Mouse (Mus musculus) neural tube, embryonic 10.5 days (tissue): Measurements from ENCODE around the gene Gclm.

ENCODE experiments used
- DNase-seq: peaks from one replicate; pipeline ENCODE4 v3.0.0-alpha.2; 2017; ENCODE audit warnings: low spot score; ENCODE audit errors: extremely low spot score

Gclm gene

GRCm38 (mm10) chr3:122292300-122293222 is 47.2 kb downstream of the Gclm start:
- DNase-seq = peak; percentile 99

DNA sequence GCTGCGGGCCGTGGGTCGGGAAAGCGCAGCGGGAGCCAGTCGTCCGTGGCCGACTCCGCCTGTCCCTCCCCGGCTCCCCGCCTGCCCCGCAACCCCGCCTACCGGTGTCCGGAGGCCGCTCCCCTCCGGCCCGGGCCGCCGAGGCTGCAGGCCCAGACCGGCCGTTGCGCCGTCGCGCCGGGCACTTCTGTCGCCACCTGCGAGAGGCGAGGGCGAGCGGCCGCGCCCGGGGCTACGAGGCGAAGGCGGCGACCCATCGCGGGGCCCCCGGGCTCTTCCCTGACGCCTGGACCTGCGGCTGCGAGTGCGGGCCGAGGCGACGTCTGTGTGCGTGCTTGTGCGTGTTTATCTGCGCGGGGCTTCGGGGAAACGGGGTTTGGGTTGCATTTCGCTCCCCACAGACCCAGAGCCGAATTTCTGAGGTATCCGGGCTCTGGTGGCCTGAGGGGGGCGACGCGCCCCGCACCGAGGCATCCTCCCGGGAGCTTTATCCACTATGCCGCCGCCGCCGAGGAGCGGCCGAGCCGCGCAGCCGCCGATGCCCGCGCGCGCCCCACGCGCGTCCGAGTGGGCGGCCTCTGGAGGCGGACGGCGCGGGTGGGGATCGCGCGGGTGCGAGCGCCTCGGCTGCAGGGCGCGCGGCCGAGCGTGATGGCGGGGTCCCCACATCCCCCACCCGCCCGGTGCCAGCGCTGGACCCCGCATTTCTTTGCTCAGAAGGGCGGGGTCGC is 48.0 kb downstream of the Gclm start:
- no peak for DNase-seq

DNA sequence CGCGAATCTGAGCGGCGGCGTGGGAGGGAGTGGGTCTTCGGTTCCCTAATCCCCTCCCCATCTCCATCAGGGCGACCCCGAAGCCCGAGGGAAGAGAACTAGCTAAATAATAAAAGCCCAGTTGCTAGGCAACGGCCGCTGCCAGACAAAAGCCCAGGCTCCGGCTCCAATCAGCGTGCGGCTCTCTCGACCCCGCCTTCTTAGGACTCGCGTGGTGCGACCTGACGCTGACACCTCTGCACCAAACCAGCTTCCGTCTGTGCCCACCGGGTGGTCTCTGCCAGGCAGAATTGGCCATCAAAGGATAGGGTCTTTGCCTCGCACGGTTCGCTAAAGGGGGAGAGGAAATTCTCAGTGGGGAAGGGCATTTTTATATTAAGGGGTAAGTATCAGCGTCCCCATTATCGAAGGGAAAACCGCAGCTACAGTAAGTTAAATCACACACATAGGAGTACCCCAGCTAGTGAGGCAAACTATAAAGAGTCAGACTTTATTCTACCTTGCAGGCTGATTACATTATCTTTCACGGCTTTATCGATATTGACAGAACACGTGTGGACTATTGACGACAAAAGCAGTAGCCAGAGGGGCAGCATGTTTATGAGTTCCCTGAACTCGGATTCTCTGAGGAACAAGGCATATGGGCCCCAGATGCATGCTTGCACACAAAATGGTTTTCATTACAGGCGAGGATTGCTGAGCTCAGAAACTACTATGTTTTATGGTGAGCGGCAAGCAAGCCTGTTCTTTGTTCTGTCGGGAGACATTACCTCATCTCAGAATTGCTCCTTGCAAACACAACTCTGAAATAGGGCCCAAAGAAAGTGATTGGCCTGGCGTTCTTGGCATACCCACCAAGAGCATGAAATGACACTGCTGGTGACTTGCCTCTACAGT is 48.8 kb downstream of the Gclm start, which contains the start of gene Bcar3:
Gene Bcar3, plus strand, starts transcription at position 183 of the 897 bp plus-strand sequence.
- DNase-seq = peak; percentile 93

DNA sequence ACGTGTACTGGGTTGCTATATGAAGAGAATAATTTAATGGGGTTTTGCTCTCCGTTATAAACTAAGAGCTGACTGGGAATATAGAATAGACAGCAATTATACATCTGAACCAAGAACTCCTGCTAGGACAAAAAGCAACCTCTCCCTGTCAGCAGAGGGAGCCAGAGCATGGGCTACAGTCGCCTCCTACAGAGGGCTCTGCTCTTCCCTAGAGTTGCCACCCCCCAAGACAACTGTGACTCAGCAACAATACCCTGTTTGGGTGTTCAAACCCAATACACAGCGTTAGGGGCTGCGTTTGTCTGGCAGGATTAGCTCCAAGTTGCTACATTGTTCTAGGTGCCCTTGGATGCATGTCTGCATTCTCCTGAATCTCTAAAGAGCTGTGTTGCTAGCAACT is 50.2 kb downstream of the Gclm start:
- peak; percentile 57 for DNase-seq

DNA sequence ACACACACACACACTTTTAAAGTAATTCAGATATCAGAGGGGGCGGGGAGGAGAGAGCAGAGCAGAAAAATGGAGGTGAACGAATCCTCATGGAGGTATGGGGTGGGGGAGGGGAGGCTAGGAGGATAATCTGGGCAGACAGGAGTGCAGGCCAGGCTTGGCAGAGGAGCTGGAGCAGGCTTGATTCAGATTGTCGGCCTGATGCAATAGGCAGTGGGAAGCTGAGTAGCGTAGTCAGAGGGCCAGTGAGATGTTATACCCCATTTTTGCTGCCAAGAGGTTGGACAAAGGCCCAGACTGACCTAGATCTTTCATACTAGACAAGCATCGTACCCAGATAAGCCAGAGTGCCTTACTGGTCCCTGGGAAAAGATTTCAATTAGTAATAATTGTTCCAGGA is 51.6 kb downstream of the Gclm start:
- no peak for DNase-seq

DNA sequence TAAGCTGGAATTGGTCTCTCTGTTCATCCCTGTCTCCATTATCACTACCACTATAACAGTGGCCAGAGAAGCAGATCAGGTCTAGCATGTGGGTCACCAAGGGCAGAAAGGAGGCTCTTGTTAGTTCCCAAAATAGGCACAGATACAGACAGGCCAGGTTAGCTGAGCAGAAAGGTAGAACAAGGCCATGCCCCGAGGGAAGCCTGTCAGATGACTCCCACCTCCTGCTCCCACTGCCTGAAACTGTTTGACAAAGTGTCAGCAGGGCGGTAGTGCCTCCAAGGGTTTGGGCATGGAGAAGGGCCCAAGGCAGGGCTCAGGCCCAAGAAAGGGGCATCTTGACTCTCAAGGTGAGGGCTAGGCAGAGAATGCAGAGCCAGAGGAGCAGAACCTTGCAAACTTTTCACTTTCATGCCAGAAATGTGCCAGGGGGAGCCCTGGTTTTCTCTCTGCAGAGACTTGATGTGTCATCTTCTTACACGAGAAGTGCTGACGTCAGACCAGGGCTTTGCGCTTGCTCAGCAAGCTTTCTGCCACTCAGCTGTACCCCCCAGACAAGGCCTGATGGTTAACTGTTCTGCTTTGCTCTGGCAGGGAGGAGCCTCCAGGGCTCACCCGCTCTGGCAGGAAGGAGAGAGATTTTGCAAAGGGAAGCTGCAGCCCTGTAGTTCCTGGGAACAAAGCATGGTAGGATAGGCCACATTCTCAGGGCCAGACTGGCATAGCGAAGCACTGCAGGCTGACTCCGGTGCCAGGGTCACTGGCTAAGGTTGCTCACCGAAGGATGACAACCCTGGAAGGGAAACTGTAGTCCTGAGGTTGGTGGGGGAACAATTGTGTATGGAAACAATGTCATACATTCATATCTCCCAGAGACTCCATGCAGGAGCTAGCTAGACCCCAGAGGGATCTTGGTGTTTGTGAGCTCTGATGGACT is 55.9 kb downstream of the Gclm start:
- DNase-seq = no peak

DNA sequence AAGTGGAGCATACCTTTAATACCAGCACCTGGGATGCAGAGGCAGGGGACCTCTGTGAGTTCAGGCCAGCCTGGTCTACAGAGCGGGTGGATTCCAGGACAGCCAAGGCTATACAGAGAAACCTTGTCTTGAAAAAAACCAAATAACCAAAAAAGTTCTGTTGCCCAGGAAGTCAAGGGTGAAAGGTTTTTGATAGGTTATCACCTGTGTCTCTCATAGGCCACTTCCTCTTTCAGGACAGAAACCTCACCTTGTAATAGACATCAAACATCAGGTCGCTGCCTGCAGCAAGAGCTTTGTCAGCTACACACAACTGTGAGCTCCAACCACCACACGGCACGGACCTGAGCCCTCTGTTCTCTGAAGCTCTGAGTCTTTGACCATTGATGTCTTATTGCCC is 59.2 kb downstream of the Gclm start:
- DNase-seq = no peak

DNA sequence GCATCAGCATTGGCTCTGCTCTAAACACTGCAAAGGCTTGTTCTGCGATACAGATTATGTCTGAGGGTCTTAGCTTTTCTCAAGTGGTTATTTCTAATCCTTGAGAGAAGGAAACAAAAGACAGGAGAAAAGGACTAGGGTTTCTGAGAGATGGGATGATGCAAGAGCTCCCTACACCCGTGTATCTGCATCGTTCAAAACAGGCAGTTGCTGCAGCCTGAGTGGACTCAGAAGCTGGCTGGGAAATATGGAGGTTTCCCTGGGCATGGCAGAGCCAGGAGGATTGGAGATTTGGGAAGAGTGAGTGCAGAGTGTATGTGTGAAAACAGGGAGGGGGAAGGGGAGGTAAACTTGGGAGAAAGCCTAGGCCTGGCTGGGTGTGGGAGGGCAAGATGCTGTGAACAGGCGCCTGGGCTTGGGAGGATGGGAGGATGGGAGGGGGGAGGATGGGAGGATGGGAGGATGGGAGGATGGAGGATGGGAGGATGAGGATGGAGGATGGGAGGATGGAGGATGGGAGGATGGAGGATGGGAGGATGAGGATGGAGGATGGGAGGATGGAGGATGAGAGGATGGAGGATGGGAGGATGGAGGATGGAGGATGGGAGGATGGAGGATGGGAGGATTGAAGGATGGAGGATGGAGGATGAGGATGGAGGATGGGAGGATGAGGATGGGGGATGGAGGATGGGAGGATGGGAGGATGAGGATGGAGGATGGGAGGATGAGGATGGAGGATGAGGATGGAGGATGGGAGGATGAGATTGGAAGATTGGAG is 62.7 kb downstream of the Gclm start:
- DNase-seq = no peak

DNA sequence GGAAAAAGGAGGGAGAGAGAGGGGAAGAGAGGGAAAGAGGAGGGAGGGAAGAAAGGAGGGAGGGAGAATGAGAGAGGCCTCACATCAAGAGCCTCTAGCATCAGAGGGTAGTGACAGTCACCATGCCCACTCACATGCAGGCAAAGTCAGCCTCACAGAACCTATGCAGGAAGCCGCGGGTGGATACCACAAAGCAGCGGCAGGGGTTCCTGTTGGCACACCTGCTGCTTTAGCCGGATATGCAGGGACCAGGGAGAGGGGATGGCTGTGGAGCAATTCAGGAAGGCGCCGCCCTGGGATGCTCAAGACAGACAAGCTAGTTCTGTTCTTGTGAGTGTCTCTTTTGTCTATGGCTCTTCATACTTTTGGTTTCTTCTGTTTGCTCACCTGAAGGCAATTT is 63.6 kb downstream of the Gclm start:
- no peak for DNase-seq

- DNase-seq = peak; percentile 93
Observed at GRCm38 (mm10) chr3:122312078-122312477, 66.7 kb downstream of the Gclm start.

- no peak for DNase-seq
Observed at GRCm38 (mm10) chr3:122312936-122313629, 67.7 kb downstream of the Gclm start.

- no peak for DNase-seq
Observed at GRCm38 (mm10) chr3:122313936-122314335, 68.6 kb downstream of the Gclm start.

DNA sequence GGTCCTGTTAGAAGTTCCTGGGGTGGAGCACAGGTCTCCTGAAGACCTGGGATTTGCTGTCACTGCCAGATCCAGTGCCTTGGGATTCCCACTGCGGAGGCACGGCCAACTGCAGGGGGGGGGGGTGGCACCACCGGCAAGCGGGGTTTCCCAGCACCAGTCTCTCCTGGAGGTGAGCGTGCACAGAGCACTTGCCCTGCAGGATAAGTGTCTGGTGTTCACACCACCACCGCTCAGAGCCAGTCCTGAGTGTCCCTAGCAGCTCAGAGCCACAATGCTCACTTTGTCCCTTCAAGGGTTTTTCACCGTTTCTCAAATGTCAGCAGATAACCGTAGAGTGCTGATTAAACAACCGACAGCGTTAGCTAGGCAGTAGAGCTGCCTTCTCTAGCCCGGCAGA is 71.3 kb downstream of the Gclm start:
- DNase-seq = no peak

DNA sequence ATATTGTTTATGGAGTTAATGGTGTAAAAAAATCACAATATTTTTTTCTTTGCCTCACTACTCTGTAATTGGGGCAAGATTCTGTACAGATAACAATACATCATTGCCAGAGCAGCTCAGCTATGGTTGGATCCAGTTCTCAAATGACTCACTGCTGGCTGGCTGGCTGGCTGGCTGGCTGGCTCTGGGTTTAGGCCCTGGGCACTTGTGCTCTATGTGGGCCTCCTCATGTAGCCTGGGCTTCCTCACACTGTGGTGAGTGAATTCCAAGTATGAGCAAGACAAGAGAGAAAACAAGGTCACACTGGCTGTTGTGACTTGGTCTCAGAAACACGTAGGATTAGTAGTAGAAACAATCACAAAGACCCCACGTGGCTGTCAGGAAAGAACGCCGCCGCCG is 72.0 kb downstream of the Gclm start:
- no peak for DNase-seq
